Mouse (Mus musculus) limb, embryonic 11.5 days (tissue): Measurements from ENCODE around the gene Tec. TPM values are rescaled to one million over a fixed set of nuclear protein-coding genes. Genes with fewer than 3 reads are reported as not detected.

Experiments
- ATAC-seq: fragments of 200-750 bp; cut with Nextera tagmentation; 2 replicates; pipeline ENCODE4 v1.8.0; 2017; ENCODE audit warnings: low read depth; ENCODE audit not compliant: insufficient number of reproducible peaks, low FRiP score, low TSS enrichment
- DNase-seq: peaks from one replicate; pipeline ENCODE4 v3.0.0-alpha.2; 2015; ENCODE audit warnings: low spot score
- H3K27ac ChIP-seq: fragments of 300-500 bp; sonication (generic); replicated peaks from 2 replicates; pipeline ENCODE4 v1.5.1; 2014; ENCODE audit warnings: low read depth, mild to moderate bottlenecking, low read length
- H3K27me3 ChIP-seq: fragments of 300-500 bp; sonication (generic); 2 replicates; pipeline ENCODE4 v1.6.1; 2014; ENCODE audit warnings: mild to moderate bottlenecking, low read length, mixed read lengths; ENCODE audit not compliant: control insufficient read depth, insufficient read depth
- H3K36me3 ChIP-seq: fragments of 300-500 bp; sonication (generic); 2 replicates; pipeline ENCODE4 v1.6.1; 2014; ENCODE audit warnings: mild to moderate bottlenecking, low read length, moderate library complexity, mixed read lengths; ENCODE audit not compliant: control insufficient read depth, insufficient read depth
- H3K4me1 ChIP-seq: fragments of 300-500 bp; sonication (generic); 2 replicates; pipeline ENCODE4 v1.6.1; 2014; ENCODE audit warnings: low read length, mixed read lengths; ENCODE audit not compliant: control insufficient read depth, insufficient read depth
- H3K4me2 ChIP-seq: fragments of 300-500 bp; sonication (generic); 2 replicates; pipeline ENCODE4 v1.6.1; 2014; ENCODE audit warnings: low read depth, mild to moderate bottlenecking, moderate library complexity; ENCODE audit not compliant: severe bottlenecking
- H3K4me3 ChIP-seq: fragments of 300-500 bp; sonication (generic); 2 replicates; pipeline ENCODE4 v1.5.1; 2014; ENCODE audit warnings: low read depth, low read length
- H3K9ac ChIP-seq: fragments of 300-500 bp; sonication (generic); 2 replicates; pipeline ENCODE4 v1.6.1; 2014; ENCODE audit warnings: mild to moderate bottlenecking, low read length
- H3K9me3 ChIP-seq: fragments of 300-500 bp; sonication (generic); 2 replicates; pipeline ENCODE4 v1.6.1; 2016; ENCODE audit warnings: low read length; ENCODE audit not compliant: control insufficient read depth
- WGBS: fragments of 180-500 bp; shearing (Covaris S2); extraction: QIAGEN DNeasy Blood & Tissue Kit; methylation state at CpG from one replicate; pipeline ENCODE4 v1.1.7; 2014; 5-methylcytosine and 5-hydroxymethylcytosine counted together
- polyA plus RNA-seq: library from polyadenylated mRNA; unstranded; fragments of >200 nt; fragmentation: Nextera tagmentation; extraction: Ambion mirVana; gene quantifications from 2 replicates; pipeline ENCODE4 v1.2.1, GENCODE M21; 2014

Gene Tec
- polyA plus RNA-seq, 1 experiment from 2014 or later = 2.3 TPM

DNA sequence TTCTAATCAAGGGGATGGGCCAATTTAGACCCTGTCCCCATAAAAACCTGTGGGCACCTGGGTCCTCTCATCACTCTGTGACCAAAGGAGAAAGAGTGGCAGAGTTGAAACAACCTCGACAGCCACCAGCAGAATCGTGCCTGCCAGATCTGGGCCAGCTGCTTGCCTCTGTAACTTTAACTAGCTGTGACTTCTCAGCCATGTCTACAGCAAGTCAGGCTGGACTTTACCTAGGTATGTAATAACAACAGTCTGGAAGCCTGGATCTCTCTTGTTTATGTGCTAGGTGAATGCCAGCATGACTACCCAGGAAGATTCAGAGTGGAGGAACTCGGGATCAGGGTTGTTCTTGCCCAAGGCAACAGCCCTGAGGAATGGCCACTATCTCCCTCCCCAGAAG lies 83.6 kb downstream of the Tec start:
- H3K4me3 ChIP-seq = no peak overlapping the region
- ATAC-seq (no peak), DNase-seq (no peak)
- 78% methylated on average over 3 of the region's 3 CpGs for WGBS
- H3K9ac ChIP-seq = no peak overlapping the region
- no peaks in the 10 kb centered on the region for H3K9me3 ChIP-seq
- H3K4me2 ChIP-seq = no peak overlapping the region
- H3K27me3 ChIP-seq = no peaks in the 10 kb centered on the region
- H3K27ac ChIP-seq = no peak overlapping the region
- H3K4me1 ChIP-seq = no peaks in the 10 kb centered on the region
- no peaks in the 10 kb centered on the region for H3K36me3 ChIP-seq

DNA sequence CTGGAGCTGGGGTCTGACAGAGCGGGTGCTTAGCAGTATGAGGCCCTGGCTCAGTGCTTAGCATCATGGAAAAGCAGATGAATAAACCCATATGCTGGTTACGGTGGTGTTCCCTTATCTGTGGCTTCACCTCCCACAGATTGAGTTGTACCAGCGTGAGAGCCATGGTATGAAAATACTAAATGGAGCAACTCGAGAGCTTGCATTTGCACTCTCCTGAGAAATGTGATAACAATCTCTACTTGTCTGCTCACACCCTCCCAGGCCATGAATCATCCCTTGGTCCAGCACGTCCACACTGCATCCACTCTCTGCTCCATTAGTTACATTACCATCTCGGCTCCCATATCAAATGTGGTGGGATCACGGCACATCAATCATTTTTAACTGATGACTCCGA lies 84.3 kb downstream of the Tec start:
- H3K4me1 ChIP-seq = no peaks in the 10 kb centered on the region
- H3K9ac ChIP-seq = no peak overlapping the region
- H3K27ac ChIP-seq = no peak overlapping the region
- DNase-seq (no peak), ATAC-seq (no peak)
- H3K36me3 ChIP-seq = no peaks in the 10 kb centered on the region
- no peak overlapping the region for H3K4me3 ChIP-seq
- H3K27me3 ChIP-seq = no peaks in the 10 kb centered on the region
- no peaks in the 10 kb centered on the region for H3K9me3 ChIP-seq
- WGBS = 77% methylated on average over 8 of the region's 8 CpGs
- H3K4me2 ChIP-seq = no peak overlapping the region

DNA sequence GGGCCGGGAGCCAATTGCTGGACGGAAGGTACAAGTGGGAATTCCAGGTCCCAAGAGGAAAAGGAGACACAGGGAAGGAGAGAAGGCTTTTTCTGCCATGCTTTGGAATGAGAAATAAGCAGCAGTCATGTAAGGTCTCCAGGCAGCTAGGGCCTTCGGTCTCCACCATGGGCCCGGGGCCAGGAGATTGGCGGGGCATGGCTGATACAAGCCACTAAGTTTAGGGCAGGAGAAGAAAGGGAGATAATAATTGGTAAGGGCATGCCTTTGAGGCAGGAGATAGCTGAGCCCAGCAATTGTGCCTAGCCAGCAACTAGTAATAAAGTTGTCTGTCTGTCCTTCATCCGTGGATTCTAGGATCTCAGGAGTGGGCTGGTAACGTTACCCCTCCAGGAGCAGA lies 85.2 kb downstream of the Tec start:
- no peak overlapping the region for H3K4me2 ChIP-seq
- H3K9ac ChIP-seq = no peak overlapping the region
- no peaks in the 10 kb centered on the region for H3K27me3 ChIP-seq
- H3K27ac ChIP-seq = no peak overlapping the region
- DNase-seq (no peak), ATAC-seq (no peak)
- 90% methylated on average over 7 of the region's 7 CpGs for WGBS
- H3K36me3 ChIP-seq = no peaks in the 10 kb centered on the region
- H3K4me1 ChIP-seq = no peaks in the 10 kb centered on the region
- no peak overlapping the region for H3K4me3 ChIP-seq
- H3K9me3 ChIP-seq = no peaks in the 10 kb centered on the region

DNA sequence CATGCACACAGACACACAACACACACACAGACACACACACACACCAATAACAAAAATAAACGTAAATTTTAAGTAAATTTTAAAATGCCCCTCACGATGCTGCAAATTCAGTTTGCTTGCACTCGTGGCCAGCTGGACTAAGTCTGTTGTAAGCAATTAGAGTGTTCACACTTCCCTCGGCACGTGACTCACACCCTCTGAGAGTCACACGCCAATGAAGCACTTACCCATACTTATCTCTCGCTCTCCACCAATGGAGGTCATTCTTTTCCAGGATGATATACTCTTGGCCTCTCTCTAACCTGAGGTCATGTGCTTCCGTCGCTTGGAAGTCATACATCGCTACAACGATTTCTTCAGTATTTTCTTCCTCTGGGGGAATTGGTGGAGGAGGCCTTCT lies 86.5 kb downstream of the Tec start:
- H3K27ac ChIP-seq = no peak overlapping the region
- WGBS = 84% methylated on average over 11 of the region's 11 CpGs
- H3K9ac ChIP-seq = no peak overlapping the region
- ATAC-seq = no peak
- H3K4me2 ChIP-seq = no peak overlapping the region
- no peaks in the 10 kb centered on the region for H3K9me3 ChIP-seq
- no peaks in the 10 kb centered on the region for H3K4me1 ChIP-seq
- no peak overlapping the region for H3K4me3 ChIP-seq
- no peaks in the 10 kb centered on the region for H3K36me3 ChIP-seq
- no peaks in the 10 kb centered on the region for H3K27me3 ChIP-seq
- DNase-seq = no peak

DNA sequence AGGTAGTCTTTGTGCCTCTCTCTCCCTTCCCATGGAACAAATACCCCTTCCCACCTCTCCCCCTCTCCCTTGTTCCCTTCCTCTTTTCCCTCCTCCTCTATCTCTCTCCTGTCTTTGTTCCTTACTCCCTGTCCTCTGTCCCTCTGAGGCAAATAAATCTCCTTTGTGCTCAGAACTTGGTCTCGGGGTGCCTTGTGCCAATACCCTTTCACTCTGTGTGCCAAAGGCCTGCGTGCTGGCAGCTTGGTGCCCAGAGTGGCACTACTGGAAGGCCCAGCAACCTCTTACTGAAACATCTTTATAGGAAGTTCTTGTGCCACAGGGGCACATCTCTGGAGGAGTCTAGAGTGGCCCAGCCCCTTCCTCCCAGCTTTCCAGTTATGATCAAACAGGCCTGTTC lies 91.7 kb downstream of the Tec start:
- ATAC-seq (no peak), DNase-seq (no peak)
- H3K27me3 ChIP-seq = no peaks in the 10 kb centered on the region
- no peaks in the 10 kb centered on the region for H3K4me1 ChIP-seq
- H3K9me3 ChIP-seq = no peaks in the 10 kb centered on the region
- 88% methylated on average over 2 of the region's 2 CpGs for WGBS
- no peak overlapping the region for H3K27ac ChIP-seq
- H3K4me3 ChIP-seq = no peak overlapping the region
- H3K4me2 ChIP-seq = no peak overlapping the region
- no peak overlapping the region for H3K9ac ChIP-seq
- no peaks in the 10 kb centered on the region for H3K36me3 ChIP-seq

DNA sequence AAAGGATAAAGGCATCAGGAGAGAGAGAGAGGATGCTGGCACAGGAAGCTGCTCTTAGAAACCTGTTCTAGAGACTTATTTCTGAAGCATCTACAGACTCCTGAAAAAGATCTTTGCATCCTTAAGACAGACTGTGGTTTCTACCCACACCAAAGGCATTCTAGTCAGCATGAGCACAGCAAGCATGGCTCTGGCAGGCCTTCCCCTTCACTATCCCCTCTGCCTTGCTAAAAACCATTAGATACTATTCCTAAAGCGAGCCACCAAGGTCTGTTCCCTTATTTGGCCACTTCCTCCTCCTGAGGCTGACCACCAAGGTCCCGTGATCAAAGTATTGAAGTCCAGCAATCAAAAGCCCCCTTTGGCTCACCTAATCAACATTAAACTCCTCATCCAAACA lies 92.2 kb downstream of the Tec start:
- no peak overlapping the region for H3K4me2 ChIP-seq
- peaks cover 2% of the 10 kb centered on the region; the same call in 1 of the 2 replicates for H3K4me1 ChIP-seq
- no peak overlapping the region for H3K4me3 ChIP-seq
- H3K36me3 ChIP-seq = no peaks in the 10 kb centered on the region
- DNase-seq (no peak), ATAC-seq (no peak)
- H3K9ac ChIP-seq = no peak overlapping the region
- H3K27me3 ChIP-seq = no peaks in the 10 kb centered on the region
- no peak overlapping the region for H3K27ac ChIP-seq
- no peaks in the 10 kb centered on the region for H3K9me3 ChIP-seq
- 76% methylated on average over 2 of the region's 2 CpGs for WGBS

DNA sequence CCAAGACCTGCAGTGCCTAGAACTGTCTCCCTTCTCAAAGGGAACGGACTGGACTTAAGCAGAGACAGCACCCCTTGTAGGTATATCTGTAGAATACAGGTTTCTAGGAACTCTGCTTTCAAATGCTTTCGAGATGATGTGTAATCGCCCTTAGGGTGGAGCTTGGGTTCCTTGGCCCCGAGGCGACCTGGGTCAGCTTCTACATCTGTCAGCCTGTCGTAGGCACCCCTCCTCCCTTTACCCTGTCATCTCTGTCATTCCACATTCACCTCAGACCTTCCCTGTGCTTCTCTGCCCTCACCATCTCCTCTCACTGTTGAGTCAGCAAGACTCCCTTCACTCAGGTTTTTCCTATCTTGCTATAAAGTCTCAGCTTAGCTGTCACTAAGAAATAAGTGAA lies 98.4 kb downstream of the Tec start:
- Histone ChIP-seq H3K9me3 (no peaks in the 10 kb centered on the region), H3K27me3 (no peaks in the 10 kb centered on the region), H3K4me3 (no peak overlapping the region), H3K4me1 (peaks cover 2% of the 10 kb centered on the region; the same call in 1 of the 2 replicates), H3K27ac (no peak overlapping the region), H3K4me2 (no peak overlapping the region), H3K9ac (no peak overlapping the region), H3K36me3 (no peaks in the 10 kb centered on the region)
- WGBS = 42% methylated on average over 6 of the region's 6 CpGs
- ATAC-seq (no peak), DNase-seq (no peak)

DNA sequence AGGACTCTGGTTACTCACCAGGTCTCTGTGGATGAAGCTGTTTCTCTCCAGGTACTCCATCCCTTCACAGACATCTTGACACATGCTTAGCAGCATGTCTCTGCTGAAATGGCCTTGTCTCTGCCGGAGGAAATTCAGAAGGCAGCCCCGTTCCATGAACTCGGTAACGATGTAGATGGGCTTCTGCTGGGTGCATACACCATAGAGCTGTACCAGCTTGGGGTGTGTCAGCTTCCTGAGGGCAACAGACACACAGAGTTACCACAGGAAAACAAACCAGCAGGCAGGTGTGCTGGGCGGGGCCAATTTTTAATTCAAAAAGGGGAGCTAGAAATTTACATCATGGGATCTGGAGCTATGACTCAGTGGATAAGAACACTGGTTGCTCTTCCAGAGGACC lies 104.7 kb downstream of the Tec start:
- H3K9me3 ChIP-seq = no peaks in the 10 kb centered on the region
- no peaks in the 10 kb centered on the region for H3K36me3 ChIP-seq
- H3K4me1 ChIP-seq = no peaks in the 10 kb centered on the region
- no peak overlapping the region for H3K4me2 ChIP-seq
- H3K9ac ChIP-seq = no peak overlapping the region
- no peak for DNase-seq
- H3K27ac ChIP-seq = no peak overlapping the region
- WGBS = 92% methylated on average over 5 of the region's 5 CpGs
- no peak overlapping the region for H3K4me3 ChIP-seq
- ATAC-seq = no peak
- no peaks in the 10 kb centered on the region for H3K27me3 ChIP-seq

DNA sequence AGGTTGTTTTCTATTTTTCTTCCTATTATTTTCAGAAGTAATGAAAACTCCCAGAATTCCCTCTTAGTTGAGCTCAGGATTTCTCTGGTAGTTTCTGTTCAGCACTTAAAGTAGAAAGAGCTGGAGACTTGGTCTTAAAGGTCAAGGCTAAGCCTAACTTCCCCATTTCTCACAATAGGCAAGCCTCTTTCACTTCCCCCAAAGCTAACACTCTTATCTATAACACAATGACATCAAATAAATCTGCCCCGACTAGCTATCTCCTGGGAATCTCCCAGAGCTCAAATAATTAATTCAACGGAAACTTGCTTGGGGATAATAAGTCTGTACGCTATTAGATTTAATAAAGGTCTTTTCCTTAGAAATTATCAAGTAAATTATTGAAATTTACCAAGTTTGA lies 105.3 kb downstream of the Tec start:
- ATAC-seq = no peak
- no peak for DNase-seq
- Histone ChIP-seq H3K27ac (no peak overlapping the region), H3K4me3 (no peak overlapping the region), H3K36me3 (no peaks in the 10 kb centered on the region), H3K9ac (no peak overlapping the region), H3K27me3 (no peaks in the 10 kb centered on the region), H3K4me1 (no peaks in the 10 kb centered on the region), H3K9me3 (no peaks in the 10 kb centered on the region), H3K4me2 (no peak overlapping the region)
- 83% methylated on average over 3 of the region's 3 CpGs for WGBS
